Mouse (Mus musculus) gonadal fat pad, adult 2 months (tissue): Measurements from ENCODE around the gene Foxc1. TPM values are rescaled to one million over a fixed set of nuclear protein-coding genes. Genes with fewer than 3 reads are reported as not detected.

Experiments
- DNase-seq: peaks from one replicate; pipeline ENCODE4 v3.0.0-alpha.2; 2012; ENCODE audit warnings: low read depth
- polyA plus RNA-seq: library from polyadenylated mRNA; depleted of rRNA; stranded (reverse); fragments of >200 nt; gene quantifications from 2 replicates; pipeline ENCODE4 v1.2.3, GENCODE M21; 2012; rRNA removed

Foxc1 gene
- polyA plus RNA-seq, 1 experiment, result 1.1 TPM

DNA sequence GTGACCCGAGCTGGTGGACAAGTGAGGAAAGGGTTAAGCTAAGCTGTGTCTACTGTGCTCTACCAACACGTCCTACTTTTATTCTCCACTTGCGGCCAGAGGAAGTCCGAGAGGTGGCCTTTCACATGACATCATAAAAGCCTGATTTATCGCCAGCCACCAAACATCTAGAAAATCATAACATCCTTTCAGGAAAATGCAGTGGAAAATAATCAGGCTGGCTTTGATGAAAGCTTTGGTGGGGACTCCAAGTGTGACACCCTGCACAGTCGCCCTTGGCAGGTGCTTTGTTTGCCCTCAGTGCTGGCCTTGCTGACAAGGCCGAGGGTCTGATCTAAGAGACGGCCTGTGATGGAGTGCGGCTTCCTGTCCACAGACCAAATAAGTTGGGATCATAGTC, 23.9 kb downstream of the Foxc1 start:
- no peak for DNase-seq

DNA sequence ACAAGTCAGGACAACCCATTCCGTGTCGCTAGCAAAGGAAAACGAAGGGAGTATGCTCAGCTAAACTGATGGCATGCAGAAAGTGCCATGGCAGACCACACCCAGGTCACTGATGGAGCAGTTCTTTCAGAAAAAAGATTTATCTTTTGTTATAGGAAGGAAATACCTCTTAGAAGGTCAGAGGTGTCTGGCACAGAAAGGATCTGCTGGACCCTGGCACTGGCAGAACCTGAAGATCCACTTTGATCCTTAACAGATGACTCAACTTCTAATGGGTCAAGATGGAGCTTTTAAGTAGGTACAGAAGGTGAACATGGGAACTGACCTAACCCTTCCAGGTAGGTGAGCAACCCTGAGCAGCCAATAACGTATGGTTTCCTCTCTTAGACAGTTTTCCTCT, 29.4 kb downstream of the Foxc1 start:
- no peak for DNase-seq

DNA sequence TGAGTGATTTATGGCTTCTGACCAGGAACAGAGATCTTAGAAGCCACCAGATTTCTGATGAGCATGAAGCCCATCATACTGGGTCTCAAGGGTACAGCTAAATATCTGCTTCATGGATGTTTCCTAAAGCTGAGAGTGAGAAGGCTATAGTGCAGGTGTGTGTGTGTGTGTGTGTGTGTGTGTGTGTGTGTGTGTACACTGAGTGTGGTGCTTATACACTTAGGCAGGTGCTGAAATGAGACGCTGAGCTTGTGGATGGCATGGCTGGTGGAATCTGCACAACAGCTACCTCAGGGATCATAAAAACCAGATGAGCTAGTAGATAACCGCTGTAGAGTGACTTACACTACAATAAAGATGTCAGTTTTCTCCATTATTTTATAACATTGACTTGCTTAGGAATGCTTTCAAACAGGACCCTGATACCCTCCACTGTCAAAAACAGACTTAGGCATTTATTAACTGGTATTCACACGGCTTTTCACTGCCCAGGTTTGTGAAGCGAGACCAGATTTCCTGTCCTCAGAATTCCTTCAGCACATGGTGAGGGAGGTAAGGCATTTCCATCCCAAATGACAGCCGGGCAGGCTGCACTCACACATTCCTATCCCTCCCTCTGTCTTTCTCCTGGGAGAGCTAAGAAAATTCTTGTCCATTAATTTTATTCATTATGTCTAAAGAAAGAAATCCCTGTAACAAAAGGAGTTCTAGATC, 43.0 kb downstream of the Foxc1 start:
- no peak for DNase-seq

DNA sequence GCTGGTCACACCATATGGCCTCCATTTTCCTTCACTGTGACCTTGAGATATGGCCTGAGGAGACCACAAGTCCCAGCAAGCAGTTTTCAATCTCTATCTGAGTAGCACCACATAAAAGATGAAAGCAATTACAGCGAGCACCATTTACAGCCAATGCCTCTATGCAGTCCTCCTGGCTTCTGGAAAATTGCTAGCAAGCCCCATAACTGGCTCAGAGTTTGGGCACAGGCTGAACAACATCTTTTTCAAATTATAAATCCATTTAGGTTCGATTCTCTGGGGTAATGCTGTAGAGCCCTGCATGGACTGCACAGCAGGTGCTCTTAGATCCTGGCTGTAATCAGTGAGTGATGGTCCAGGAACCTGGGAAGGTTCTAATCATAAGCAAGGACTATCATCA, 47.1 kb downstream of the Foxc1 start:
- no peak for DNase-seq

DNA sequence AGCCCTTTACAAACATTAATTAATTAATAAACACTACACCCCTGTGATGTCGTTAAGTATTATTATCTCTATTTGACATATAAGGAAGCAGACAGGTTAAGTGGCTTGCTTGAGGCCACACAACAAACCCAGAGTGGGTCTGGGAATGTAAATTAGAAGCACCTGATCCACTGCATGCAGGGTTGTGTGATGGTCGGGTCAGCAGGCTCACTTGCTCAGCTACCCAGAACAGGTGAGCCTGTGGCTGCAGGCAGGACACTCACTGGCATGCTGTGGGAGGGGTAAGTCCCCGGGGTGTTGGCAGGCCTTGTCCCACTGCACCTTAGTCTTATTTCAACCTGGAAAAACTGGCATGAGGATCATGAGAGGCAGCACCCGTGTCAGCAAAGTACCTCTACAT, 47.6 kb downstream of the Foxc1 start:
- no peak for DNase-seq

DNA sequence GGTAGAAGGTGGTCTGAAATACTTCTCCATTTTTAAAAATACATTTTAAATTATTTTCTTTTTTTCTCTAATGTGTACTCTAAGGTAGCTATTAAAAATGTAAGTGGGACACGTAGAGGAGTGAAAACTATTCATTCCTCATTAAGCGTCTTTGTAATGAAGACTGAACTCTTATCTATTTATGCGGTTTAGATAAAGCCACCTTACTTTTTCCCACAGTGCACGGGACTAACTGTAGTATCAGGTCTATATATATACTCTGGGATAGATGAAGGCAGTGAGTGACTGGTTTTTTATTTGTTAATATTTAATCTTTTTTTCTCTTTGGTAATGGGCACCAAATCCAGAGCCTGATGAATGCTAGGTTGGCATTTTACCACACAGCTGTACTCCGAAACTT, 53.8 kb downstream of the Foxc1 start:
- no peak for DNase-seq

Other genes with a start within 250 kb of the Foxc1 start
- 0.15 and 0.19 TPM in 2 replicates for gene A530084C06Rik, start 247.3 kb upstream of the Foxc1 start, polyA plus RNA-seq
- gene Foxf2, start 180.8 kb upstream of the Foxc1 start, polyA plus RNA-seq, result 0.82 and 1.7 TPM in 2 replicates